Mouse (Mus musculus) hindlimb bud, embryonic 11.5 days (tissue): ENCODE measurements at regions not wholly inside any gene's neighbourhood (a gene's known extent, or its start where the extent isn't known, plus 50 kb on each side); places are given as distances from the start of the nearest gene placed in this dataset.
A peak's percentile ranks its signal among the peaks of the same experiment; 100 is the strongest.

Source experiments
- DNase-seq: peaks from one replicate; pipeline ENCODE4 v3.0.0-alpha.2; 2012; ENCODE audit warnings: low read depth, low spot score; ENCODE audit errors: extremely low spot score

GRCm38 (mm10) chr1:137176696-137177095 lies 216.4 kb upstream of the Nr5a2 start:
- no peak for DNase-seq

DNA sequence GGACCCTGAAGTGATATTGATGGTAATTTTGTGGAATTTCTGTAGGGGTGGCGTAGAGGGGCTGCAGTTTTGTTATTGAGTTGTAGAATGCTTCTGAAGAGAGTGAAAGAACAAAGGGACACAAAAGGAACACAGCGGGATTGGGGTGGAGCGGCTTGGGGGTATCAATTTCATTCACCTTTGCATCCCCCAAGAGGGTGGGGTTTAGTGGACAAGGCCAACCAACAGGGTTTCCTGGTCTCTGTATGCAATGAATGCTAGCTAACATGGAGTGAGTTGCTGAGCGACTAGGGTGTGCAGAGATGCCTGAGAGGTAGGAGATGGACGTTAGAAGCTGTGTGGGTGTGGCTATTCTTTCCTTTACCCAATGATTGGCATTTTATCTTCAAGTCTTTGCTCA lies 213.8 kb upstream of the Nr5a2 start:
- DNase-seq = no peak

DNA sequence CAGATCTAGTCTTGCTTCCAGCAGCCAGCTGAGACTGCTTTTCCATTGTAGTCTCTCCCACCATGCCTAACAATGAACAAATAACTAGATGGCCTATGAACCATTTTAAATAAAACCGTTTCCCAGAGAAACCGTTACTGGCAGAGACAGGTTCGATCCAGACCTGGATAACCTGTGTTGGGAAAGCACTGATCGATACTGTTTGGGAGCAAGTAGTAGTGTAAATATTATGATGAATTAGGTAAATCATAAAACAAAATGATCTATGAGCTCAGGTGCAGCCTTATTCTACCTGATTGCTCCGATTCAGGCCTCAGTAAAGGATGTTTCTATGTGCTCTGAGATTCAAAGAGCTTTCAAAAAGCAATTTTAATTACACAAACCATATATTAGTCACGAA lies 211.9 kb upstream of the Nr5a2 start:
- no peak for DNase-seq

DNA sequence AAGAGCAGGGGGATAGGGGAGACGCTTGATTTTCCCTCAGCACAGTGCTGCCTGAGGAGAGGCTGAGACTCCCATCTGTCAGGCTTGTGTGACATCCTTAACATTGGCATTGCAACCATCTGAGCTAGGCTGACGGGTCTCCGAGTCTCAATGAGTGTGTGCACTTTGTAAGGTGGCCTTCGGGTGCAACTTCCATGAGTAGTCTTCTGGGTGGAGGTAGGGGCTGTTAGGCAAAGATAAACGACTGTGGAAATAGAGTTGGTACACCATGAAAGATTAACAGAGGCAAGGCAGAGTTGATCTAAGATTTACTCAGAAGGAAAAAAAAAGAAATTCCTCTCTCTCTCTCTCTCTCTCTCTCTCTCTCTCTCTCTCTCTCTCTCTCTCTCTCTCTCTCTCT lies 211.2 kb upstream of the Nr5a2 start:
- no peak for DNase-seq

GRCm38 (mm10) chr1:137147891-137148290 lies 187.6 kb upstream of the Nr5a2 start:
- DNase-seq = no peak

- DNase-seq = no peak
Observed at GRCm38 (mm10) chr1:137141879-137142570, 181.8 kb upstream of the Nr5a2 start.

GRCm38 (mm10) chr1:137141372-137141771 lies 181.1 kb upstream of the Nr5a2 start:
- DNase-seq = no peak

GRCm38 (mm10) chr1:137136156-137136555 lies 175.9 kb upstream of the Nr5a2 start:
- no peak for DNase-seq

- peak; percentile 10 for DNase-seq
Observed at GRCm38 (mm10) chr1:137133734-137134133, 173.5 kb upstream of the Nr5a2 start.

DNA sequence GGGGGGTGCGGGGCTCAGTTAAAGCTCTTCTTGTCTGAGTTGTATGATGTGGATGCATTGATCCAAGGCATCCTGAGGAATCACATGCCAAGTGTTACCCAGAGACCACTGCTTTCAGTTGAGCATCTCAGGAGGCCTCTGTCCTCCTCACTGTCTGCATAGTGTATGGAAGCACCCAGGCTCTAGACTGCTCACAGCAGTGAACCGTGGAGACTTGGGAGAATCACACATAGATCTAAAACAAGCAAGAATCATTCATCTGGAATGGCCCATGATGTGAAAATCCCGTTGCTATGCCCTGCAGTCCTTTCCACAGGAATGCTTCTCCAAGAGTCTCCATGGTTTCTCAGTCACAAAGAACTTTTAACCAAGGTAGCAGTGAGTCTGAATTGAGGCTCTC lies 170.0 kb upstream of the Nr5a2 start:
- DNase-seq = no peak

GRCm38 (mm10) chr1:137129116-137129515 lies 168.9 kb upstream of the Nr5a2 start:
- no peak for DNase-seq

- no peak for DNase-seq
Observed at GRCm38 (mm10) chr1:137117866-137118265, 157.6 kb upstream of the Nr5a2 start.

GRCm38 (mm10) chr1:137106444-137106843 lies 146.2 kb upstream of the Nr5a2 start:
- no peak for DNase-seq

GRCm38 (mm10) chr1:137091762-137092161 lies 131.5 kb upstream of the Nr5a2 start:
- no peak for DNase-seq

DNA sequence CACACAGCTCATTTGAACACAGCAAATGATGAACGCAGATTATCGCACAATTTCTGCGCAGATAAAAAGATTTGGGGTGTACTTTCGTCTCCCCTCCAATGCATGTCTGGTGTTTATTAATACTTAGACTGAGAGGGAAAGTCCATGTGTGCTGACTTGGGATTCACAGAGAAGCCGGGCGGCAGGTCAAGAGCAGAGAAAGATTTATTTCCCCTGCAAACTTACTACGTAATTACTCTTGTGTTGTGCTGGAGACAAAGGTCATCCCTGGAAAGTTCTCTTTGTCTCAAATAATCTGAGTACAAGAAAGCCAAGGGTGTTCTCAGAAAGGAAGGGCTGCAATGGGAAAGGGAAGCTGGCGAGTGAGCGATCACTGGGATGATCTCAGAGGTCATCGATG lies 127.9 kb upstream of the Nr5a2 start:
- no peak for DNase-seq

GRCm38 (mm10) chr1:137086766-137087165 lies 126.5 kb upstream of the Nr5a2 start:
- DNase-seq = no peak

- no peak for DNase-seq
Observed at GRCm38 (mm10) chr1:137083500-137083899, 123.3 kb upstream of the Nr5a2 start.

DNA sequence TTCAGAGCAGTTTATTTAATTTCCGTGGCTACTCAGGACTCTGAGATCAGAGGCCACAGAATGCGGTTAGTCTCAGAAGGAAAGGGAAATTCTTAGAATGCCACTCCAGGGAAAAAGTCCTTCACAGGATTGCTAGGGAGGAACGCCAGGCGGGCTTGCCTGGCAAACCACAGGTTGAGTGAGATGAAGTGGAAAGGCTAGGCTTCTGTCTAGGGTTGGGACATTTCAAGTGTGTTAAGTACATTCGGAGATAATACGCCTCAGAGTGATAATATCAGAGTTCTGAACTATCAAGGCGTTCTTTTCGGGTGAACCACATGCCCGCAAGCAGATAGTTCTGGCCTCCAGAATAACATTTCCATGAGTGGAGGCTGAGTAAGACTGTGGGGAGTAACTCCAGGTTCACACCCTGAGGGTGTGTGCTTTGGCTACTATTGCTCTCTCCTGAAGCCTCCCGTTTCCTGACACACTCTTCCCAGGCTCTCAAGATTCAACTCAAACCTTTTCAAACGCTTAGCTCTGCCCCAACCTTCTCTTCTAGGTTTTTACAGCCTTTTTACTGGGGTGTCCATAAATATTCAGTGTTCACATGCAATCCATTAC lies 119.3 kb upstream of the Nr5a2 start:
- no peak for DNase-seq

DNA sequence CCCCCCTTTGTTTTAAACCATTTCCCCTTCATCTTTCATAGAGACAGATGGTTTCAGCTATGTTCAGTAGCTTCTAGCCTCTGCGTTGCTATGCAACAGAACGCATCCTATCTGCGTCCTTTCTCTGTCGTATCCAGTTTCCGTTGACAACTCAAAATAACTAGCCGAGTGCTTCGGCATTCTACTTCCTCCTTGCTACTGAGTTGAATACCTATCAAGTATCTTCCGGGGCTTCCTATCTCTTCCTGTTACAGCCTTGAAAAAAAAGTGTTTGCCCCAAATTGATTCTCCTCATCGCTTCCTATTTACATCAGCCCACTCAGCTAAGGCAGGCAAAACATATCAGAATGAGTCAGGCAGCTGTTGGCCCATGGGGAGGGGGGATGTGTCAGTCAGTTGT lies 114.5 kb upstream of the Nr5a2 start:
- no peak for DNase-seq

DNA sequence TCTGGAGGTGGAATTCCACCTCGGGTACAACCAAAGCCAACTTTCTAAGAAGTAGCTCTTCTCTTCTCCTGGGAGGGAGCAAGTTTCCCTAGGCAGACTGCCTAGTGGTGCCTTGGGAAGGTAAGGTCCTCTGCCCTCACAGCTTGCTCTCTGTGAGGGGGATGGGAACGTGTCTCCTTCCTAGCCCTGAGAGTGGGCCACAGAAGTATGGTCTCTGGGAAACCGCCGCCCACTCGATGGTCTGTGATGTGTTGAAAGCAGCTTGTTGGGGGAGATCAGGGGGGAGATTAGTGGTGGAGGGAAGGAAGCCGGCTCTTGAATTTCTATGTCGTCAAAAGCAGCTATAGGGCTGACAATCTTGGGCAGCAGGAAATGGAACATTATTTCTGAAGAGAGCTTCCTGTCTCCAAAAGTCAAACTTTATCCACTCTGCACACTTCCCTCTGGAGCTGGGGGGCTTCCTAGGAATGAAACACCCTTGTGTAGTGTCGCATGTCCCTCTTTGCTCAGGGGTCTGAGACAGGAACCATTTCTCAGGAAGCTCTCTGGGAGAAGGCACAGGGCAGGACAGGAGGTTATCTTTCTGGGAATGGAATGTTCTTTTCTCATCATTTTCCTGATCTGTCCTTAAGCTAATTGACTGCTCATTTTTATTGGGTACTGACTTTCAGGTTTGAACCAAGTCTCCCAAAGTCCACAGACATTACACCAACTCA lies 113.8 kb upstream of the Nr5a2 start:
- DNase-seq = no peak

- no peak for DNase-seq
Observed at GRCm38 (mm10) chr1:137060914-137061313, 100.7 kb upstream of the Nr5a2 start.

DNA sequence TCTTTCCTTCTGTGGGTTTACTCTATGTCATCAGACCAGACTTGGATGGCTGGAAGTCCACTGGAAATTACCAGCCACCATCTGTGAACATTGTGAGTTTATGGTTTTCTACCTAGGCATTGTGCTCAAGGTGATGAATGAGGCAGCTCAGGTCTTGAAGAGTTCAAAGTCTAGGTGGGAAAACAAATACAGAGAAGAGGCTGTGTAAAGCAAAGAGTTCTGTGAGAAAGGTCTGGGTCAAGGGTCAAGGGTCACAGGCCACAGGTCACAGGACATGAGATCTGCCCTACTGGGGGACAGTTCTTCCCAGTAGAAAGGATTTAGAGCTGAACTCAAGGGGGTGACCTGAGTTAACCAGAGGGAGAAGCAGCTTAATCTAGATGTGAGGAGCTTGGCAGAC lies 92.9 kb upstream of the Nr5a2 start:
- no peak for DNase-seq
